Mouse (Mus musculus) kidney, adult 18-20 months (tissue): ENCODE results near the gene G3bp2.

Experiments used
- DNase-seq: peaks from one replicate; pipeline ENCODE4 v3.0.0; 2021

Gene G3bp2

DNA sequence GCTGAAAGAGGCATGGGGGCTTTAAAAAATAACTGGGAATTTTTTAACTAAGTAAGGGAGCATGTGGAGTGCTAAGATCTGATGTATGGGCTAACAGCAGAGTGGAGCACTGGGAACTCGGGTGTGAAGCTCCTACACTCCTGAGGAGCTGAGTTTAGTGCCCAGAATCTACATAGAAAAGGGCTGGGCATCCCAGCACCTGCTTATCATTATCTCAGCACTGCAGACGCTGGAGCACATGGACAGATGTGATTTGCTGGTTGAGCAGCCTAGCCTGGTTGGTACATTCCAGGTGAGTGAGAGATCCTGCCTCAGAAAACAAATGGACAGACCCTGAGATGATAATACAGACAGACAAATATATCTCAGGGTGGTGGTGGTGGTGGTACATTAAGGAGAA is 73.7 kb downstream of the G3bp2 start:
- DNase-seq, result no peak

DNA sequence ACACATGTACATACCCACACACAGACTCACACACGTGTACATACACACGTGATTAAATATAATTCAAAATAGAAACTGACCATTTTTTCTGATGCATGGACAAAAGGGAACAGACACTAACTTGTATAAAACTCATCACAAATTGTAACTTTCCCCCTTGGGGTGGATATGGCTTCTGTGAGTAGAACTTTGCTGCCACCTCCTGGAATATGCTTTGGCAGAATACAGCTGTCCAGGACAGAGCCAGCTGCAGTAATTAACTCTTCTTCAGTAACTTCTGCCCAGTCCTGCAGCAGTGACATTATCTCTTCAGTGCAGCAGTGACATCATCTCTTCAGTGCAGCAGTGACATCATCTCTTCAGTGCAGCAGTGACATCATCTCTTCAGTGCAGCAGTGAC is 80.5 kb downstream of the G3bp2 start:
- no peak for DNase-seq
